Mouse (Mus musculus) CH12.LX (cell line): ENCODE measurements around the gene Gm45837.

Experiments
- BHLHE40 ChIP-seq: IDR thresholded peaks from 2 replicates; pipeline ENCODE4 v1.6.1; 2011; ENCODE audit warnings: mild to moderate bottlenecking, low read depth, low read length, improper control_type of control experiment
- CTCF ChIP-seq, 2 experiments: IDR thresholded peaks in 1 of 2; conservative IDR thresholded peaks in 1 of 2; 2 replicates each; pipeline ENCODE4 v1.5.1; 2011 to 2012; ENCODE audit warnings: low read depth in 2 of 2, low read length in 2 of 2, improper control_type of control experiment in 1 of 2, inconsistent platforms in 1 of 2, mild to moderate bottlenecking in 1 of 2, moderate library complexity in 1 of 2
- EP300 ChIP-seq: IDR thresholded peaks from 2 replicates; pipeline ENCODE4 v1.6.1; 2011; ENCODE audit warnings: low read length, improper control_type of control experiment
- GABPA ChIP-seq: IDR thresholded peaks from 2 replicates; pipeline ENCODE4 v1.6.1; 2012; ENCODE audit warnings: low read depth, low read length, improper control_type of control experiment, inconsistent platforms; ENCODE audit not compliant: insufficient replicate concordance
- JUN ChIP-seq: IDR thresholded peaks from 2 replicates; pipeline ENCODE4 v1.6.1; 2011; ENCODE audit warnings: low read depth, mild to moderate bottlenecking, low read length, improper control_type of control experiment, moderate library complexity; ENCODE audit not compliant: insufficient read depth
- MAX ChIP-seq: IDR thresholded peaks from 2 replicates; pipeline ENCODE4 v1.6.1; 2011; ENCODE audit warnings: low read length, improper control_type of control experiment
- MXI1 ChIP-seq: IDR thresholded peaks from 2 replicates; pipeline ENCODE4 v1.6.1; 2011; ENCODE audit warnings: mild to moderate bottlenecking, low read depth, low read length, improper control_type of control experiment
- NELFE ChIP-seq: IDR thresholded peaks from 2 replicates; pipeline ENCODE4 v1.6.1; 2011; ENCODE audit warnings: low read depth, low read length, improper control_type of control experiment
- POLR2A ChIP-seq: IDR thresholded peaks from 2 replicates; pipeline ENCODE4 v1.6.1; 2011; ENCODE audit warnings: low read depth, mild to moderate bottlenecking, improper control_type of control experiment, low read length
- SIN3A ChIP-seq: IDR thresholded peaks from 2 replicates; pipeline ENCODE4 v1.6.1; 2012; ENCODE audit warnings: low read length, improper control_type of control experiment, inconsistent platforms
- TCF12 ChIP-seq: IDR thresholded peaks from 2 replicates; pipeline ENCODE4 v1.6.1; 2014; ENCODE audit warnings: low read depth, mild to moderate bottlenecking, inconsistent platforms, low read length, improper control_type of control experiment

GRCm38 (mm10) chr7:101509212-101509611 is 98.5 kb downstream of the Gm45837 start:
- TF ChIP-seq MAX (no peak), SIN3A (no peak), CTCF (conservative IDR thresholded peaks at IDR 0.05 in 1 of 2, IDR thresholded peaks at IDR 0.05 in 1 of 2; ENCODE audit: low read depth in 2 of 2, low read length in 2 of 2) (no peak), EP300 (no peak), JUN (no peak), GABPA (no peak), POLR2A (no peak), MXI1 (no peak), BHLHE40 (no peak), NELFE (no peak), TCF12 (no peak)
